Mouse (Mus musculus) hindbrain, postnatal 0 days (tissue): ENCODE results near the gene Tdrd9. TPM values are rescaled to one million over a fixed set of nuclear protein-coding genes. Genes with fewer than 3 reads are reported as not detected.

Experiments
- ATAC-seq: fragments of 200-750 bp; cut with Nextera tagmentation; 2 replicates; pipeline ENCODE4 v1.8.0; 2017; ENCODE audit warnings: mild to moderate bottlenecking, moderate TSS enrichment, moderate library complexity
- DNase-seq: peaks from one replicate; pipeline ENCODE4 v3.0.0-alpha.2; 2015; ENCODE audit warnings: low spot score
- H3K27ac ChIP-seq: fragments of 300-500 bp; sonication (generic); 2 replicates; pipeline ENCODE4 v1.5.1; 2014; ENCODE audit warnings: mild to moderate bottlenecking
- H3K27me3 ChIP-seq: fragments of 300-500 bp; sonication (generic); 2 replicates; pipeline ENCODE4 v1.6.1; 2014; ENCODE audit warnings: low read length, mixed read lengths; ENCODE audit not compliant: insufficient read depth
- H3K36me3 ChIP-seq: fragments of 300-500 bp; sonication (generic); 2 replicates; pipeline ENCODE4 v1.6.1; 2014; ENCODE audit warnings: low read length, mixed read lengths; ENCODE audit not compliant: insufficient read depth
- H3K4me1 ChIP-seq: fragments of 300-500 bp; sonication (generic); 2 replicates; pipeline ENCODE4 v1.6.1; 2014; ENCODE audit warnings: antibody characterized with exemption, low read length, mixed read lengths; ENCODE audit not compliant: insufficient read depth
- H3K4me2 ChIP-seq: fragments of 300-500 bp; sonication (generic); 2 replicates; pipeline ENCODE4 v1.6.1; 2014; ENCODE audit warnings: low read depth, mild to moderate bottlenecking, low read length, moderate library complexity, mixed read lengths
- H3K4me3 ChIP-seq: fragments of 300-500 bp; sonication (generic); 2 replicates; pipeline ENCODE4 v1.5.1; 2014; ENCODE audit warnings: low read length
- H3K9ac ChIP-seq: fragments of 300-500 bp; sonication (generic); replicated peaks from 2 replicates; pipeline ENCODE4 v1.6.1; 2014; ENCODE audit warnings: mild to moderate bottlenecking, low read length, moderate library complexity, mixed read lengths
- H3K9me3 ChIP-seq: fragments of 300-500 bp; sonication (generic); 2 replicates; pipeline ENCODE4 v1.6.1; 2016; ENCODE audit warnings: low read length, mixed read lengths
- CTCF ChIP-seq: IDR thresholded peaks from 2 replicates; pipeline ENCODE4 v1.5.1; 2016; ENCODE audit warnings: antibody characterized with exemption, control low read depth, low read depth
- WGBS: fragments of 180-500 bp; shearing (Covaris S2); extraction: QIAGEN DNeasy Blood & Tissue Kit; methylation state at CpG from one replicate; pipeline ENCODE4 v1.1.7; 2014; 5-methylcytosine and 5-hydroxymethylcytosine counted together
- polyA plus RNA-seq: library from polyadenylated mRNA; unstranded; fragments of >200 nt; fragmentation: Nextera tagmentation; extraction: Ambion mirVana; gene quantifications from 2 replicates; pipeline ENCODE4 v1.2.1, GENCODE M21; 2015
- total RNA-seq: library from RNA; depleted of rRNA; stranded (reverse); fragments of >200 nt; gene quantifications from 2 replicates; pipeline ENCODE4 v1.2.3, GENCODE M21; 2014

The Tdrd9 gene
- total and polyA plus RNA-seq, 2 experiments from 2014 or later: 0.46 to 0.68 TPM

- Histone ChIP-seq H3K27ac (no peak overlapping the region), H3K9ac (no peak overlapping the region), H3K27me3 (no peaks in the 10 kb centered on the region), H3K4me3 (no peak overlapping the region), H3K9me3 (no peaks in the 10 kb centered on the region), H3K36me3 (no peaks in the 10 kb centered on the region), H3K4me1 (no peaks in the 10 kb centered on the region), H3K4me2 (no peak overlapping the region)
- DNase-seq (no peak), ATAC-seq (no peak)
- 82% methylated on average over 2 of the region's 2 CpGs for WGBS
- no peak for TF ChIP-seq CTCF
Observed at GRCm38 (mm10) chr12:111983165-111983564, 11.8 kb downstream of the Tdrd9 start.

GRCm38 (mm10) chr12:111986756-111987155 lies 15.4 kb downstream of the Tdrd9 start:
- Histone ChIP-seq H3K9ac (no peak overlapping the region), H3K27me3 (no peaks in the 10 kb centered on the region), H3K4me2 (no peak overlapping the region), H3K4me3 (no peak overlapping the region), H3K27ac (no peak overlapping the region), H3K9me3 (no peaks in the 10 kb centered on the region), H3K4me1 (no peaks in the 10 kb centered on the region), H3K36me3 (no peaks in the 10 kb centered on the region)
- no peak for TF ChIP-seq CTCF
- 38% methylated on average over 9 of the region's 9 CpGs for WGBS
- ATAC-seq (no peak), DNase-seq (no peak)

- Histone ChIP-seq H3K36me3 (no peaks in the 10 kb centered on the region), H3K27me3 (no peaks in the 10 kb centered on the region), H3K4me3 (no peak overlapping the region), H3K27ac (no peak overlapping the region), H3K9me3 (no peaks in the 10 kb centered on the region), H3K9ac (no peak overlapping the region), H3K4me1 (no peaks in the 10 kb centered on the region), H3K4me2 (no peak overlapping the region)
- ATAC-seq: no peak
- TF ChIP-seq CTCF: no peak; the same call in 1 of the 2 replicates
- 84% methylated on average over 5 of the region's 5 CpGs for WGBS
- no peak for DNase-seq
Observed at GRCm38 (mm10) chr12:111992626-111993025, 21.3 kb downstream of the Tdrd9 start.

GRCm38 (mm10) chr12:111995161-111995560 lies 23.8 kb downstream of the Tdrd9 start:
- WGBS: 84% methylated on average over 2 of the region's 2 CpGs

GRCm38 (mm10) chr12:111999735-112000134 lies 28.4 kb downstream of the Tdrd9 start:
- Histone ChIP-seq H3K4me3 (no peak overlapping the region), H3K4me1 (no peaks in the 10 kb centered on the region), H3K27ac (no peak overlapping the region), H3K9me3 (no peaks in the 10 kb centered on the region), H3K9ac (no peak overlapping the region), H3K36me3 (no peaks in the 10 kb centered on the region), H3K4me2 (no peak overlapping the region), H3K27me3 (no peaks in the 10 kb centered on the region)
- ATAC-seq (no peak), DNase-seq (no peak)
- TF ChIP-seq CTCF: no peak
- 93% methylated on average over 7 of the region's 7 CpGs for WGBS

More at GRCm38 (mm10) chr12:111995161-111995560, 23.8 kb downstream of the Tdrd9 start:
- ATAC-seq: no peak
- H3K4me2 ChIP-seq: no peak overlapping the region
- DNase-seq: no peak
- H3K9me3 ChIP-seq: no peaks in the 10 kb centered on the region
- no peak for TF ChIP-seq CTCF
- H3K36me3 ChIP-seq: no peaks in the 10 kb centered on the region
- H3K4me3 ChIP-seq: no peak overlapping the region
- no peak overlapping the region for H3K9ac ChIP-seq
- no peaks in the 10 kb centered on the region for H3K27me3 ChIP-seq
- no peaks in the 10 kb centered on the region for H3K4me1 ChIP-seq
- H3K27ac ChIP-seq: no peak overlapping the region

- H3K9ac ChIP-seq: no peak overlapping the region
- ATAC-seq (peak; percentile 75), DNase-seq (peak; percentile 88)
- no peak overlapping the region for H3K4me3 ChIP-seq
- no peaks in the 10 kb centered on the region for H3K36me3 ChIP-seq
- no peaks in the 10 kb centered on the region for H3K9me3 ChIP-seq
- H3K4me1 ChIP-seq: no peaks in the 10 kb centered on the region
- TF ChIP-seq CTCF: peak; percentile 86
- H3K27ac ChIP-seq: no peak overlapping the region
- no peak overlapping the region for H3K4me2 ChIP-seq
- H3K27me3 ChIP-seq: no peaks in the 10 kb centered on the region
- 23% methylated on average over 8 of the region's 8 CpGs for WGBS
Observed at GRCm38 (mm10) chr12:112001223-112001622, 29.9 kb downstream of the Tdrd9 start.

- peak; percentile 14 for DNase-seq
- H3K36me3 ChIP-seq: no peaks in the 10 kb centered on the region
- no peak overlapping the region for H3K4me3 ChIP-seq
- no peaks in the 10 kb centered on the region for H3K4me1 ChIP-seq
- 25% methylated on average over 12 of the region's 12 CpGs for WGBS
- peak; percentile 81 for ATAC-seq
- H3K27me3 ChIP-seq: no peaks in the 10 kb centered on the region
- H3K4me2 ChIP-seq: peak overlapping the region; percentile 40
- H3K9ac ChIP-seq: no peak overlapping the region
- no peak overlapping the region; the same call in 1 of the 2 replicates for H3K27ac ChIP-seq
- no peak for TF ChIP-seq CTCF
- no peaks in the 10 kb centered on the region for H3K9me3 ChIP-seq
Observed at GRCm38 (mm10) chr12:112012511-112013270, 41.3 kb downstream of the Tdrd9 start.
